Mouse (Mus musculus) stomach, postnatal 0 days (tissue): ENCODE measurements around the gene Hvcn1. TPM values are rescaled to one million over a fixed set of nuclear protein-coding genes. Genes with fewer than 3 reads are reported as not detected.

Experiments
- ATAC-seq: fragments of 200-750 bp; cut with Nextera tagmentation; 2 replicates; pipeline ENCODE4 v1.8.0; 2017; ENCODE audit not compliant: low FRiP score, low TSS enrichment
- DNase-seq: peaks from one replicate; pipeline ENCODE4 v3.0.0-alpha.2; 2016; ENCODE audit warnings: low spot score
- H3K27ac ChIP-seq: fragments of 300-500 bp; sonication (generic); replicated peaks from 2 replicates; pipeline ENCODE4 v1.5.1; 2014; ENCODE audit warnings: mild to moderate bottlenecking, control low read depth
- H3K27me3 ChIP-seq: fragments of 300-500 bp; sonication (generic); 2 replicates; pipeline ENCODE4 v1.6.1; 2014; ENCODE audit warnings: low read length; ENCODE audit not compliant: control insufficient read depth, insufficient read depth
- H3K36me3 ChIP-seq: fragments of 300-500 bp; sonication (generic); 2 replicates; pipeline ENCODE4 v1.6.1; 2014; ENCODE audit warnings: low read length, mixed read lengths; ENCODE audit not compliant: control insufficient read depth, insufficient read depth
- H3K4me1 ChIP-seq: fragments of 300-500 bp; sonication (generic); replicated peaks from 2 replicates; pipeline ENCODE4 v1.6.1; 2014; ENCODE audit warnings: antibody characterized with exemption; ENCODE audit not compliant: control insufficient read depth, insufficient read depth
- H3K4me2 ChIP-seq: fragments of 300-500 bp; sonication (generic); replicated peaks from 2 replicates; pipeline ENCODE4 v1.6.1; 2014; ENCODE audit warnings: low read depth, mild to moderate bottlenecking, control low read depth, moderate library complexity
- H3K4me3 ChIP-seq: fragments of 300-500 bp; sonication (generic); 2 replicates; pipeline ENCODE4 v1.5.1; 2014; ENCODE audit warnings: low read depth, low read length, control low read depth
- H3K9ac ChIP-seq: fragments of 300-500 bp; sonication (generic); 2 replicates; pipeline ENCODE4 v1.6.1; 2014; ENCODE audit warnings: mild to moderate bottlenecking, low read length, control low read depth, mixed read lengths
- H3K9me3 ChIP-seq: fragments of 300-500 bp; sonication (generic); 2 replicates; pipeline ENCODE4 v1.6.1; 2016; ENCODE audit warnings: low read length; ENCODE audit not compliant: control insufficient read depth
- CTCF ChIP-seq: IDR thresholded peaks from 2 replicates; pipeline ENCODE4 v1.5.1; 2016; ENCODE audit warnings: antibody characterized with exemption, low read depth, mild to moderate bottlenecking, moderate library complexity
- EP300 ChIP-seq: optimal IDR thresholded peaks from 2 replicates; pipeline ENCODE3; 2016; ENCODE audit warnings: antibody characterized with exemption
- WGBS: fragments of 180-500 bp; shearing (Covaris S2); extraction: QIAGEN DNeasy Blood & Tissue Kit; methylation state at CpG from one replicate; pipeline ENCODE4 v1.1.7; 2014; 5-methylcytosine and 5-hydroxymethylcytosine counted together
- polyA plus RNA-seq: library from polyadenylated mRNA; unstranded; fragments of >200 nt; fragmentation: Nextera tagmentation; extraction: Ambion mirVana; gene quantifications from 2 replicates; pipeline ENCODE4 v1.2.1, GENCODE M21; 2015

Gene Hvcn1
- polyA plus RNA-seq, 1 experiment from 2014 or later, result 2.8 TPM

DNA sequence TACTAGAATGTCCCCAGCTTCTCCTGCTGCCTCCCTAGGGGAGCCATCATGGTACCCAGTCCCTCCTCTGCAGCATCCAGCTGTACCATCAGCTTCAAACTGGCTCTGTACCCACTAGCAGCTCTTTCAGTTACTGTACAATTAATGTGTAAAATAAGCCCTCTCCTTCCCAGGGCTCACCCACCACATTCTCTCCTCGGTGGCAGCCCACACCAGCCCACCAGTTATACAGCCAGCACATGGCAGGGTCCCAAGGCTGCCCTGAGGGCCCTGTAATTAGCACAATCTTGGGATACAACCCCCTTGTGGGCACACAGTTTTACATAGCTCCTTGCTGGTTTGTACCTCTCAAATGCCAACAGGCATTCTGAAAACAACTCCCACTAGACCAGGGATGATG is 34.4 kb downstream of the Hvcn1 start:
- Histone ChIP-seq H3K4me1 (no peaks in the 10 kb centered on the region), H3K9ac (no peak overlapping the region), H3K9me3 (no peaks in the 10 kb centered on the region), H3K36me3 (peaks cover 3% of the 10 kb centered on the region; the same call in 1 of the 2 replicates), H3K27ac (no peak overlapping the region), H3K4me2 (no peak overlapping the region), H3K4me3 (no peak overlapping the region), H3K27me3 (no peaks in the 10 kb centered on the region)
- TF ChIP-seq CTCF (no peak), EP300 (no peak)
- 73% methylated on average over 1 of the region's 1 CpGs for WGBS
- DNase-seq (no peak), ATAC-seq (no peak)

DNA sequence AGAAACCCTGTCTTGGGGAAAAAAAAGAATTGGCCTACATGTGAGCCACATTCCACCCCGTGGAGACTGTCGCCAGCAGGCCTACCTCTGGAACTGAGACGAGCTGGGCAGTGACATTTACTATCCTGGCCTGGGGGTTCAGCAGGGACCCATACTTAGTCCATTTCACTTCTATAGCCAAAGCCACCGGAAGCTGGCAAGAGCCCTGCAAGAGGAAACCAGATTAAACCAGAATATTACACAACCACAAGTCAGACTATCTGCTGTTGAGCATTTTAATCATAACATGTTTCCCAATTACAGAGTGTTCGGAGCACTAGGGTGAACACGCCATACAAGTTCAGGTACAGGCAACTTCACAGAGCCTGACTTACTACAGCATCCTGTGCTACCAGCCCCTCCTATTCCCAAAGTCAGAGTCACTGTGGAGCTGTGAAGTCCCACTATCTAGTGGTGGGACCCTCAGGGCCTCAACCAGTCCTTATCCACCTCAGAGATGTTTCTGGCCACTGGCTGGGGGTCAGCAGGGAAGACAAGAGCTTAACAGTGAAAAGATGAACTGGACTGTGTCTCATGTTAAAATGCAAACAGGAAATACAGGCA is 36.0 kb downstream of the Hvcn1 start:
- no peak overlapping the region for H3K4me3 ChIP-seq
- ATAC-seq (no peak), DNase-seq (no peak)
- H3K27ac ChIP-seq, result no peak overlapping the region
- WGBS, result 83% methylated on average over 6 of the region's 6 CpGs
- no peaks in the 10 kb centered on the region for H3K27me3 ChIP-seq
- TF ChIP-seq EP300 (no peak), CTCF (no peak)
- H3K9ac ChIP-seq, result no peak overlapping the region
- H3K9me3 ChIP-seq, result no peaks in the 10 kb centered on the region
- no peak overlapping the region for H3K4me2 ChIP-seq
- H3K36me3 ChIP-seq, result peaks cover 3% of the 10 kb centered on the region; the same call in 1 of the 2 replicates
- H3K4me1 ChIP-seq, result no peaks in the 10 kb centered on the region

DNA sequence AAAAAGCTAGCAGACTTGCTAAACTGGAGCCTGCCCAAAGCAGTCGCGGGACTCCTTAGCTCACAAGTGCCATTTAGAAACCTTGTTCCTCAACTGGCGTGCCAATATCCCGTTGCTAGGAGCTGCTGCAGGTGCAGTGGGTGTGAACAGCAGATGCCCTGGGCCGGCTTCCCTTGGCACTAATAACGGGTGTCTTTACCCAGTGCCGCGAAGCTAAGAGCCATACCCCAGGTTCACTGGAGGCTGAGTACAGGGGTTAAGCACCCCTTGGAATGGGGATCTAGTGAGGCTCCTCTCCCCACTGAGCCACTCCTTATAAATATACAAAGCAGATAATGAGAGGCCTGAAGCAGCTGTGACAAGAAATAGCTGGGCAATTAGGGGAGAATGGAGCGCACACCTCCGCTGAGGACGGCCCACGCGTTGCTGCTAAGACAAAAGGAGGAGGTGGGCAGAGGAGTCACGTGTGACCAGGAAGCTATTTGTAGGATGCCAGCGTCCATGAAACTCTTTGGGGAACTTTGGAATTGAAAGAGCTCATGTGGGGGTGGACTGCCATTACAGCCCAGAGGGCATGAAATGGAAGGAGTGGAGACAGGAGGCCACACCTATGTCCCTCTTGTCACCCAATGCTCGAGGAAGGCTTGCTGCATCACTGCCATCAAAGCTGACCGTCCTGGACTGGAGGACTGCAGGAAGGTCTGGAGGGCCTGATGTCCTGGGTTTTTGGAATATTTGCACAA is 37.3 kb downstream of the Hvcn1 start:
- H3K9me3 ChIP-seq, result no peaks in the 10 kb centered on the region
- WGBS, result 88% methylated on average over 17 of the region's 17 CpGs

DNA sequence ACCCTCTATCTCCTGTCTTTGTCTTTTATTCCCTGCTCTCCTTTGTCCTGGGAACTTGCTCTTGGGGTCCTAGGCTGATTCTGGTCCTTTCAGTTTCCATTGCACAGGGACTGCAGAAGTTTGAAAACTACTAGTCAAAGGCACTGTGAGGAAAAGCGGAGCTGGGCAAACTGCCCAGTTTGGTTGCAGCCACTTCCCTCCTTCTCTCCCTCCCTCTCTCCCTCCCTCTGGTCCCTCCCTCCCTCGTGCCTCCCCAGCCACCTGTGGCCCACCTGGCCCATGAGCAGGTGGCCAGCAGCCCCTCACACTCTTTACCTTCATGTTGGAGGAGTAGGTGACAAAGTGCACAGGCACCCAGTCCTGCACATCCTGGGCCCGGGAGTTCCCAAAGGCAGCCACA is 38.6 kb downstream of the Hvcn1 start:
- Histone ChIP-seq H3K4me2 (no peak overlapping the region), H3K9me3 (no peaks in the 10 kb centered on the region), H3K4me1 (no peaks in the 10 kb centered on the region), H3K27ac (no peak overlapping the region), H3K4me3 (no peak overlapping the region), H3K36me3 (peaks cover 3% of the 10 kb centered on the region; the same call in 1 of the 2 replicates), H3K9ac (no peak overlapping the region), H3K27me3 (no peaks in the 10 kb centered on the region)
- DNase-seq, result no peak
- ATAC-seq, result peak; percentile 34; the same call in 1 of the 2 replicates
- TF ChIP-seq CTCF, result no peak
- WGBS, result 54% methylated on average over 3 of the region's 3 CpGs

More for the DNA sequence above, 37.3 kb downstream of the Hvcn1 start:
- H3K9ac ChIP-seq, result no peak overlapping the region
- H3K4me1 ChIP-seq, result no peaks in the 10 kb centered on the region
- no peaks in the 10 kb centered on the region for H3K27me3 ChIP-seq
- H3K4me3 ChIP-seq, result no peak overlapping the region
- no peak for TF ChIP-seq CTCF
- no peak overlapping the region for H3K27ac ChIP-seq
- no peak for DNase-seq
- H3K36me3 ChIP-seq, result peaks cover 3% of the 10 kb centered on the region; the same call in 1 of the 2 replicates
- H3K4me2 ChIP-seq, result no peak overlapping the region
- no peak for ATAC-seq

DNA sequence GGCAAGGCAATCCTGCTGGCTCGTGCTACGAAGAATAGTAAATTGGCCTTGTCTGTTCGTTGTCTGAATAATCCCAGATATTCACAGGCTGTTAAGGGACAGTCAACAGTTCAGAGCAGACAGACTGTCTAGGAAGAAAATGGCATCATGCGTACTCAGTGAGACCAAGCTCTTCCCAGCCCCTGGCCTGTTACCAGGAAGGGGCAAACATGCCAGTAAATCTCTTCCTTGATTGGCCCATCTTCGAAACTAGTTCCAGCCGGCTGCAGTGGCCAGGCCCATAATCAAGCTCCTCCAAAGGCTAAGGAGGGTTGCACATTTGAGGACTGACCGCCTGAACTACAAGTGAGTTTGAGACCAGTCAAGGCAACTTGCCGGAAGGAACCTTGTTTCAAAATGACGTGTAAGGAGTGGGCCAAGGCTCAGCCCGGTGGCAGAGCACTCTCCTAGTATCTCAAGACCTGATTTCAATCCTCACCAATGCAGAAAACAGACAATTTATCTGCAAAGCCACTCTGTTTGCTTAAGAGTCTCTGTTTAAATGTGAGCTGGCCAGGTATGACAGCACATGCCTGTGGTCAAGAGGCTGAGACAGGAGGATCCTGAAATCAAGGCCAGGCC is 40.1 kb downstream of the Hvcn1 start:
- WGBS, result 85% methylated on average over 10 of the region's 10 CpGs
- Histone ChIP-seq H3K27ac (no peak overlapping the region), H3K4me2 (no peak overlapping the region), H3K4me1 (no peaks in the 10 kb centered on the region), H3K9ac (no peak overlapping the region), H3K4me3 (no peak overlapping the region), H3K36me3 (no peaks in the 10 kb centered on the region), H3K9me3 (no peaks in the 10 kb centered on the region), H3K27me3 (no peaks in the 10 kb centered on the region)
- DNase-seq (no peak), ATAC-seq (no peak)
- TF ChIP-seq EP300 (no peak), CTCF (no peak)

DNA sequence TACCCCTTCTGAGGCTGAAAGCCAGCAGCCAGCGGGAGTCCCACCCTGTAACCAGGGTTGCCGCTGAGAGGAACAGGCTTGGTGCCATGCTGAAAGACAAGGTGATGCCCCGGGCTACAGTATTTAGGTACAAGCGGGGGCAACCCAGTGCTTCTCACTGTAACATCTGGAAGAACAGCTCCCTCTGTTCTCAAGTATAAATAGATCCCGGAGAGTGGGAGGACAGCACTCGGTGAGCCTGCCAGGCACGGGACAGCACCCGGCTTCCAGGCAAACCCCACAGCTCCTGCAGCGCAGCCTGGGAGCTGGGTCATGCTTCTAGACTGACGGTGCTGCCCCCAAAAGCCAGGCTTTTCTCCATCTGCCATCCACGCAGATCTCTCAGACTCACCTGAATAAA is 40.9 kb downstream of the Hvcn1 start:
- no peaks in the 10 kb centered on the region for H3K9me3 ChIP-seq
- WGBS, result 82% methylated on average over 11 of the region's 11 CpGs
- H3K4me1 ChIP-seq, result no peaks in the 10 kb centered on the region
- no peak for DNase-seq
- H3K36me3 ChIP-seq, result no peaks in the 10 kb centered on the region
- TF ChIP-seq EP300 (no peak), CTCF (no peak)
- no peak overlapping the region for H3K27ac ChIP-seq
- ATAC-seq, result no peak
- no peak overlapping the region for H3K9ac ChIP-seq
- H3K4me3 ChIP-seq, result no peak overlapping the region
- no peaks in the 10 kb centered on the region for H3K27me3 ChIP-seq
- H3K4me2 ChIP-seq, result no peak overlapping the region
